Mouse (Mus musculus): Measurements from ENCODE around the gene Prss32.

DNA sequence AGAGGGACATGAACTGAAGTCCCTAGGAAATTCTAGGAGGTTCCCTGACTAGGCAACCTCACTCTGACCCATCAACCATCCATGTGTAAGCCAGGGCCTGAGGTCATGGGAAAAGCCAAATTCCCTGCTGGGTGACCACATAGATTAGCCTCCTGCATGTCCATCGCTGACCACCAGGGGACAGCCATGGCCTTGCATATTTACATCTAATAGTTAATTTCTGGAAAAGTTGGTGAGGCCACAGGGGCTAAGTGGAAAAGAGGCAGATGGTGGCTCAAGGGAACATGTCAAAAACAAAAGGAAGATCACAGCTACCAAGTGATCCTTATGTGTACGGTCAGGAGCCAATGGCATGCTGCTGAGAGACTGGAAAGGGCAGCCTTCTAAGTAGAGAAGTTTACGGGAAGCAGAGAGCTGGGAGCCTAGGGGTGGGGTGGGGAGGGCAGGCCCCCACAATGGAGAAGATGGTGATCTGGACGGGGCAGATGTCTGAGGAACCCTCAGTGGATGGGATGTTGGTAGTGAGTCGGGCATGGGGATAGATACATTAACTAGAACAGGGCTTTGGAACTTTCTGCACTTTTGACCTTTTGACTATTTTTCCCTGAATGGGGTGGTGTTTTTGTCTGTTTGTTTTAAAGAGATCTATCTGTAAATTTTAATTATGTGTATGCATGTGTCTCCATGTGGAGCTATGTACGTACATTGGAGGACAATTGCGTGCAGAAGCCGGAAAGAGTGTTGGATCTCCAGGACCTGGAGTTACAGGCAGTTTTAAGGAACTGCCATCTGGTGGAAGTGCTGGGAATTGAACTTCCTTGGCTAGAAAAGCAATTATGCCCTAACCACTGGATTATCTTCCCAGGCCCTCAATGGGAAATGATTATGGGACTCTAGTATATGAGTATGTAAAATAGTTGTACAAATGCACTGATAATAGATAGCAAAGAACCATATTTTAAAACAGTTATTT is 30.5 kb downstream of the Prss32 start:
- peak; percentile 66 for TF ChIP-seq CTCF (IDR thresholded peaks at IDR 0.05; ENCODE audit: extremely low read depth, insufficient read depth, low read length)
- TF ChIP-seq POLR2A (IDR thresholded peaks at IDR 0.05; ENCODE audit: extremely low read depth, insufficient read depth, low read length): no peak

All from cortical plate, adult 2 months (tissue).